Mouse (Mus musculus): ENCODE results near the gene Tes.

- no peak for TF ChIP-seq CTCF (IDR thresholded peaks at IDR 0.05; ENCODE audit: extremely low read depth, insufficient read depth, insufficient read length, insufficient replicate concordance)
- no peak for TF ChIP-seq POLR2A (IDR thresholded peaks at IDR 0.05; ENCODE audit: low read depth, low read length)
Observed at GRCm38 (mm10) chr6:17077720-17078119, 12.8 kb downstream of the Tes start.
